Mouse (Mus musculus) layer of hippocampus, adult 11-12 months (tissue): Measurements from ENCODE around the gene Abhd6.
"Not testable (repeated sequence)": the region's sequence is repeated elsewhere in the genome, so short reads cannot be mapped to it uniquely, and the experiment has no call there.

Experiments used
- DNase-seq: peaks from one replicate; pipeline ENCODE4 v3.0.0; 2022; ENCODE audit warnings: low spot score

The Abhd6 gene

GRCm38 (mm10) chr14:7999435-7999834, 3.3 kb upstream of the Abhd6 start:
- no peak for DNase-seq

- DNase-seq: no peak
These were observed 2.5 kb upstream of the Abhd6 start for GRCm38 (mm10) chr14:8000247-8000646.

DNA sequence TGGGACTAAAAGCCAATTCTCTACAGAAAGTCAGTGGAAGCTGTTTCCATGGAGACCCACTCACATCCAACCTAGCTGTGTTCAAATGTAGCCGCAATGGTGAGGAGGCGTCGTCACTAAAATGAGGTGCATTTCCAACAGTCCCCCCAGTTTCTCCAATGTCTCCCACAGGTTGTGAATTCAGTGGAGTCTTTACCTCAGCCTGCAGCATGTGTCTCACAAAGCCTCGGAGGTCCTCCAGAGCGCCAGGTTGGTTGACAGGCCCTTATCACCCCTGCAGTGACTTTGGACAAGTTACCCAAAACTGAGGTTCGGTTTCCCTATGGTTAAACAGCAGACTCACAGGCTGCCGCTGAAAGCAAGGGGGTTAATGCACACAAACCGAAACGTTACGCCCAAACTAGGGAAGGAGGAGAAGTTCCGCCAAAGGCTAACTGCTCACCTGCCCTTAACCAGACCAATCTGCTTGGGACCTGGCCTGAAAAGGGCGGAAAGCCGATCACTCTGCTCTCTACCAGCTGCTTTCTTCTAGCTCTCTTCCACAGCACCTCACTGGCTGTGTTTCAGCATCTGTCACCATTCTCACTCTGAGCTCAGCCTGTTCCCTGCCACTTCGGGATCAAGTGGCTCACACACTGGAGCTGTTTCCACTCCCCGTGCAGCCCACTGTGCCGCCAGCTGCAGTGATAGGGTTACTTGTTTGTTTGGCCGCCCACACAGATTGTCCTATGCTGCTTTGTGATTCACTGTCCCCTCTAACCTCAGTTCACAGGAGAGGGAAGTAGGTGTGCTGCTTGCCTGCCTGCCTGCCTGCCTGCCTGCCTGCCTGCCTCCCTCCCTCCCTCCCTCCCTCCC, 1.6 kb upstream of the Abhd6 start:
- DNase-seq: peak; percentile 38

DNA sequence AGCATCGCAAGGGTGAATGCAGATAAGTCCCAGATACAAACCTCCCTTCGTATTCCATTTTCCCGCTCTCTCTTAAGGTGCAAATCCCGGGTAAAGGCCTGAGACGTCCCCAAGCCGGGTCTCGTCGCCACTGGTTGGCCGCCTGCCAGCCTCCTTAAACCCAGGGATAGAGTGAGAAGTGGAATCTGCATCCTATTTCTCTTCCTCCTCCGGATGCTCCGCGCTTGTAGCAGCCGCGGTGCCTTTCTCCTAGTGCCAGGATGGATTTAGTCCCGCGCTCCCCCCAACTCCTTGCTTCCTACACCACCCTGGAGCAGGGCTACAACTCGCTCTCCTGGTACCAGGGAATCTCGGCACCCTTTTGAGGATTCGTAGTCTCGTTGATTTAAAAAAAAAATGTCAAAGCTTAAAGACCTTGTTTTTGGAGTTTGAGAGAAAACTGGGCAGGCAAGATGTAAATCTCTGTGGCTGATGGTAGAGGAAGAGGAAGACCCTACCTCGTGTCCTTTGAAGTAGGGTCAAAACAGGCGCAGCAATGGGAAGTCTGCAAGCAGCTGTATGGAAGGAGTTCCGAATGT, 480 bp downstream of the Abhd6 start:
- DNase-seq: peak; percentile 64

DNA sequence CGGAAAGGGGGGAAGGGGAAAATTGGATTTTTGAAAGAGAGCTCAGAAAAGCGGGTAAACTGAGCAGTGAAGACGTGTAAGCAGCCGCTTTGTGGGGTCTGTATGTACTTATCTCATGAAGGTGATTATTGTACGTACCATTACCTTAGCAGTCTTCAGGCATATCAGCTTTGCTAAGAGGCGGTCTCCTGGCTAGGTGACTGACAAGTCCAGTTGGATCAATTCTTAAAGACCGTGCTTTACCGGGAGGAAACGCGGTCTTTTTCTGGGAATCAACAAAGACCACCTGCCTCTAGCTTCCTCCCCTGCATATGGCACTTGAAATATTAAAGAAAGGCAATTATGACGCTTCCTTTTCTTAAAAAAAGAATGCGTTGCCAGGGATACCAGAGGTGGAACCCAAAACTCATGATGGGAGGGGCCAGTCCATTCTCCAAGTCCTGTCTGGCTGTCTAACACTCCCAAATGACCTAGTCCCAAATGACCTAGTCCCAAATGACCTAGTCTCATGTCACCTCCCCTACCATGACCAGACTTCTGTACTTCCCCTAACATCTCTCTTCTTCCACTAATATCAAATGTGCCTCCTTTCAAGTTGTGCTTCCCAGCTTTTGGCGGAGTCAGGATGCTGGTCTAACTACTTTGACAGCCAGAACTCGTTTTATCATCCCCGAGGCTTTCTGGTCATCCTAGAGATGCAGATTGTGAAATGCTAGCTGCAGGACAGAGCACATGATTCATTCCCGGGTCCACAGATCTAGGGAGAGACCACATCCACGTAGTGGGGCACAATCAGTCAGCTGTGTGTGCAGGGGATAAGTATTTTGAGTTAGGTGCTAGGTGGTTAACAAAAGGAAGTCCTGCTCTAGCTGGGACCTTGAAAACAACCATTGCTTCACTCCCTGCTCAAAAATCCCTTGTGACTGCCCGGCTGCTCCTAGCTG, 1.3 kb downstream of the Abhd6 start:
- no peak for DNase-seq

DNA sequence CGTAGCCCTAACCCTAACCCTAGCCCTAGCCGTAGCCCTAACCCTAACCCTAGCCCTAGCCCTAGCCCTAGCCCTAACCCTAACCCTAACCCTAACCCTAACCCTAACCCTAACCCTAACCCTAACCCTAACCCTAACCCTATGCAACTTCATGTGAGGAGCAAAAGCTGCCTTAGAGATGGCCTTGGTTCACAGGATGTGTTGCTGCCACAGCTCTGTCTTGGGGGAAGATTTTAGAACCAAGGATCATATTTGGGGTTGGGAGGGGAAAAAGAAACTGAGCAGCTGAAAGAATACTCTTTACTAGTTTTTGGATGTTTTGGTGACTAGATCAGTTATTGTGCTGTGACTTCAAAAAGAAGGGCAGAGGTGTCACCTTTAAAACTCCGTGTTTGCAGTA, 3.4 kb downstream of the Abhd6 start:
- not testable (repeated sequence) for DNase-seq

- DNase-seq: no peak
These were observed 4.4 kb downstream of the Abhd6 start for GRCm38 (mm10) chr14:8007084-8007483.

DNA sequence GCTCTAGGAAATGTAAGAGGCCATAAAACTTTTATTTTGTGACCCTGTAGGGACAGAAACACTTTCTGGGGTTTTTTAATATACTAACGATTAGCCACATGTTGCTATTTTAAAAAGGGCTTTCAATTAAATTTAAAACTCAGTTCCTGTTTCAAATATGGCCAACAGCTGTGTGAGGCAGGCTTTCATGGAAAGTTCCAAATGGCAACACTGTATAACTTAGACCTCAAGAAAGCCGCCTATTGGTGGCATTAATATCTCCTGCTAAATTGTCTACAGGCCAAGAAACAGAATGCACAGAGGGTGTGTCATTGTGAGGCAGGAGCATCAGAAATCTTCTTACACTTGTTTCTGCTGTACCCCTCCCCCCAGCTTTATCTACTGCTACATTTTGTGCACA, 4.8 kb downstream of the Abhd6 start:
- DNase-seq: no peak

GRCm38 (mm10) chr14:8007923-8008322, 5.2 kb downstream of the Abhd6 start:
- DNase-seq: no peak

- no peak for DNase-seq
These were observed 8.6 kb downstream of the Abhd6 start for GRCm38 (mm10) chr14:8011297-8011696.

- no peak for DNase-seq
These were observed 9.2 kb downstream of the Abhd6 start for GRCm38 (mm10) chr14:8011938-8012337.

- DNase-seq: no peak
These were observed 13.1 kb downstream of the Abhd6 start for GRCm38 (mm10) chr14:8015756-8016155.

- no peak for DNase-seq
These were observed 13.6 kb downstream of the Abhd6 start for GRCm38 (mm10) chr14:8016276-8016675.

GRCm38 (mm10) chr14:8016951-8017350, 14.2 kb downstream of the Abhd6 start:
- no peak for DNase-seq

GRCm38 (mm10) chr14:8020011-8020410, 17.3 kb downstream of the Abhd6 start:
- DNase-seq: no peak

DNA sequence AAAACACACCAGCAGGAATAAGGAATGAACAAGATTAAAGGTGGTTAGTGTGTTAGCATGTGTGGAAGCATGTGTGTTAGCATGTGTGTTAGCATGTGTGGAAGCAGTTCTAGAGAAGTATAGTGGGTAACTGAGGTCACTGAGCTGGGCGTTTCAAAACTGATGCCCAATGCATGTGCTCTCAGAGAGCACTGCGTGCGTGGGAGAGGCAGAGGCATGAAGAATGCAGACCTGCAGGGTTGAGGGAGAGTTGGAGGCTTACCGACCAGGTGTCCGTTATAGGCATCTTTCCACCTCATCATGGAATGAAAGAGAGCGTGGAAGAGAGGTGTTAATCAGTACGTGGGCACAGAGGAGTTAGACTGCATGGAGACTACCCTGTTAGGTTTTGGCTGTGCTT, 17.8 kb downstream of the Abhd6 start:
- no peak for DNase-seq

DNA sequence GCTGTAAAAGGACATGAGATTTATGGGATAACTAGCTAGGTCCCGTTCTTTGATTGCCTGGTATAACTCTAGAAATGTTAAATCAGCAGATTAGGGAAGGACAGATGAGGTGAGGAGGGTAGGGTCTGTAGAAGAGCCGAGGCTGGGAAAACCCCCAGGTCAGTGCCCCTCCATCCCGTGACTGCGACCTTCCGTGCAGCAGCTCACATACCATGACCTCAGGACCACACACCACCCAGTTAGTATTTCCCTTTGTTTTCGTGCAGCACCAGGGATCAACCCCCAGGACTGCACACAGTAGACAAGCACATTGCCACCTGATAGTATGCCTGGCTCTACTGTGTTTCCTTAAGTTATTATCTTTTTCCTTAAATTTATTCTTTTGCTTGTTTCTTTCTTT, 21.8 kb downstream of the Abhd6 start:
- DNase-seq: no peak

GRCm38 (mm10) chr14:8024936-8025335, 22.2 kb downstream of the Abhd6 start:
- DNase-seq: no peak

DNA sequence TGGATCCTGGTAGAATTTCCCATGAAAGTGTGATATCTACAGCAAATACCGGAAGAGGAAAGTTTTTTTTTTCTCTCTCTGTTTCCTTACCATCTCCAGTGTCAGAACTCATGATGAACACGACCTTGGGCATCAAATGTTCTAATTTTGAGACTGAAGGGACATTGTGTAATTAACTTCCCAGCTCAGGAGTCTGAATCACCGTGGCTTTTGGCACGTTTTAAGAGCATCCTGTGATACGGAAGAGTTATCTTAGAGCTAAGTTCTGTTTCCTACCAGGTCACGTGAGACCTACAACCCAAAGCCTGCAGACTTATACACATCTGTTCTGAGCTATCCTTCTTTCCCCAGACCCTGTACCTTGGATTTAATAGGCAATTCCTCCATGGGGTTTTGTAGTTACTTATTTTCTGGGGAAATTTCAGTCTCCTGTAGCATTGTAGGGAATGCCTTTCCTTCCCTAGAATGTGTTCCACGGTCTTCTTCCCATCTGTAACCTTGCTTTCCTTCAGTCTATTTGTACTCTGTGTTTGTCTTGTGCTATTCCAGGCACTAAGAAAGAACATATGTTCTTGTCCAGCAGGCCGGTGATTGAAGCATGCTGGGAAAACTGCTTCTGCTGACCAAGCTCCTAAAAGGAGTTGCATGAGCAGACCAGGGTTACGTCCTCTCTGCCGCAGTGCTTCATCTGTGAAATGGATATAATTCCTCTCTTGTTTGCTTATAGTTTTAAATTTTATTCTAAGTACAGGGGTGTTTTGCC, 24.2 kb downstream of the Abhd6 start:
- no peak for DNase-seq

- no peak for DNase-seq
These were observed 25.4 kb downstream of the Abhd6 start for GRCm38 (mm10) chr14:8028086-8028485.

- DNase-seq: no peak
These were observed 27.1 kb downstream of the Abhd6 start for GRCm38 (mm10) chr14:8029752-8030151.

GRCm38 (mm10) chr14:8030535-8030934, 27.8 kb downstream of the Abhd6 start:
- no peak for DNase-seq
